Mouse (Mus musculus) thymus, postnatal 4 days (tissue): ENCODE measurements at regions not wholly inside any gene's neighbourhood (a gene's known extent, or its start where the extent isn't known, plus 50 kb on each side); places are given as distances from the start of the nearest gene placed in this dataset.

Source experiments
- DNase-seq: peaks from one replicate; pipeline ENCODE4 v3.0.0; 2021

GRCm38 (mm10) chr14:80789131-80789530 is 805.2 kb downstream of the Olfm4 start:
- DNase-seq: no peak

DNA sequence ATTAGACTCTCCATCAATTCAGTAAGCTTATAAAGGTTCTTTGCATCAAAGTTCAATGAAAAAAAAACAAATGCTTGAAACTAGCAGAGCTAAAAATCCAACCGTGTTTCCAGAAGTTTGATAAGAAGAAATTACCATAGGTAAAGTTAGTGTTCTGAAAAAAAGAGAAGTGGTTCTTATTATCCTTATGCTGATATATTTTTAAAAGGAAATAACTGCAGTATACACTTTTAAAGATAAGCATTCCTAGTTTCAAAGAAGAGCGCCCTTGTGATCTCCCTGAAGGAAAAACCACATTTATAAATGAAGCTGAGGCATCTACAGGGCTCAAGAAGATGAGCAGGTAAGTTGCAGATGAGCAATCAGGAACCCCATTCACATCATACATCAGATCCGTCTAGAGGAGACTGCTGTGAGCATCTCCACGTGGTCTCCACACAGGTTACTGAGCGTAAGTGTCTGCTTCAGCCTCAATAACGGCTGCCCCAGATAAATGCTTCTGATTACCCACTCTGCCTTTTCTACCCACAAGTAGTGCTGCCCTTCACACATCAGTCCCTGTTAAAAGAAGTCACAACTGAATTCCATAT is 815.6 kb downstream of the Olfm4 start:
- no peak for DNase-seq

DNA sequence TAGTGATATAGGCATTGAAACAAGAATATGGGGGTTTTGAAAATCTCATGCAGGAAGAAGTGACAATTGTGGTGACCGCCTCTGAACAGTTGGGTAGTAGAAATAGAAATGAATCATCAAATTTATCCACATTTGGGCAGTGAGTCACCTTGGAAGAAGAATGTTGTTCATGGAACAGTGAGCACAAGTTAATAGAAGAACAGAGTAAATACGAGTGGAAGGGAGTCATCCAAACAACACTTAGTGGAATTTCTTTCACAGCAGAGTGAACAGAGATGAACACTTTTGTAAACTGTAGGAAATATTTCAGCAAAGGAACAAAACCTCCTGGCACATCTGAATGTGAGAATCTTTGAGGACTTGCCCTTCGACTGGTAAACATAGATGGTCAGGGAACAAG is 846.6 kb downstream of the Olfm4 start:
- DNase-seq: no peak

- DNase-seq: no peak
Observed at GRCm38 (mm10) chr14:80844550-80844949, 860.7 kb downstream of the Olfm4 start.

DNA sequence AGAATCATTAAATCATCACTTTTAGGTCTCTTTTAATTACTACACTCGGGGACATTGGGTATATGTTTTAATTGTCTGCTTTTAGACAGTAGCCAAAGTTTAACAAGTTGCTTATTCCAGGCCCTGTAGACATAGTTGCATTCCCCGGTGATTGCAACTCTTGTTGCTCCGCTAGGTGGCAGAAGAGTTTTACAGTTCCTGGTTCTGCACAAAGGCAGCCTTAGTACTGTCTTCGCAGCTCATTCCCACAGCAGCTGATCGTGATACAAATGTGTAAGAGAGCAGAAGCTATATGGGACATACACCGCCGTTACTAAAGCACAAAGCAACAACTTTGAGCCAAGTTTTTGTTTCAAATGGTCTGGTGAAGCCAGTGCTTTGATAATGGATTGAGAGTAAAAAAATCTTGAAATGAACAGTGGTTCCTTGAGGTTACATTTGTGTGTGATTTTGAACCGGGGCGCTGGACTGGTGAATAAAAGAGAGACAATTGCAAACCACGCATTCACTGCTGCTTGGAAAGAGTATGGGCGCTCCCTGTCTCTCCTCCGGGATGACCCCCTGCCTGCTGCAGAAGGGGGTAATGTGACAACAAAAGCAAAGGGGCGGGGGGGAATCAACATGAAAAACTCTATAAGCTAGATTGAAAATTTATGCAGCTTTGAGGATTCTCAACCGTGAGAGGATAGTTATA is 861.8 kb downstream of the Olfm4 start:
- DNase-seq: peak; percentile 15

- DNase-seq: no peak
Observed at GRCm38 (mm10) chr14:80846420-80847083, 862.7 kb downstream of the Olfm4 start.
